Mouse (Mus musculus): ENCODE measurements around the gene Lonrf3. TPM values are rescaled to one million over a fixed set of nuclear protein-coding genes. Genes with fewer than 3 reads are reported as not detected.

Gene Lonrf3
- 0.63 and 0.83 TPM in 2 replicates for polyA plus RNA-seq (2014; fragmentation: Nextera tagmentation; extraction: Ambion mirVana)

GRCm38 (mm10) chrX:36328271-36329039 is at the start of gene Lonrf3:
Lonrf3 (plus strand) TSS chrX:36328353.
- peaks cover 12% of the 10 kb centered on the region for H3K27me3 ChIP-seq (ENCODE audit: control insufficient read depth, insufficient read depth, low read length)
- H3K9me3 ChIP-seq (ENCODE audit: control insufficient read depth, low read length), result no peaks in the 10 kb centered on the region
- 31% methylated on average over 65 of the region's 68 CpGs for WGBS
- peak within 1 kb of the TSS; percentile 45 for H3K4me3 ChIP-seq (replicated peaks; ENCODE audit: low read length)
- H3K4me1 ChIP-seq (replicated peaks; ENCODE audit: control insufficient read depth, insufficient read depth, low read length), result no peaks in the 10 kb centered on the region
- peak within 1 kb of the TSS; percentile 88 for H3K4me2 ChIP-seq (replicated peaks)
- DNase-seq (ENCODE audit: low spot score) (peak; percentile 62), ATAC-seq (ENCODE audit: low FRiP score) (peak; percentile 86)
- H3K36me3 ChIP-seq (replicated peaks; ENCODE audit: control insufficient read depth, insufficient read depth), result no peaks in the 10 kb centered on the region
- H3K27ac ChIP-seq, result no peak within 1 kb of the TSS
- no peak within 1 kb of the TSS for H3K9ac ChIP-seq

GRCm38 (mm10) chrX:36278750-36279149 is 49.4 kb upstream of the Lonrf3 start:
- H3K4me1 ChIP-seq (replicated peaks; ENCODE audit: control insufficient read depth, insufficient read depth, low read length), result no peaks in the 10 kb centered on the region
- H3K4me2 ChIP-seq (replicated peaks), result no peak overlapping the region
- WGBS, result 57% methylated on average over 1 of the region's 1 CpGs
- no peaks in the 10 kb centered on the region for H3K9me3 ChIP-seq (ENCODE audit: control insufficient read depth, low read length)
- ATAC-seq (ENCODE audit: low FRiP score) (no peak), DNase-seq (ENCODE audit: low spot score) (no peak)
- H3K27ac ChIP-seq, result no peak overlapping the region
- H3K27me3 ChIP-seq (ENCODE audit: control insufficient read depth, insufficient read depth, low read length), result no peaks in the 10 kb centered on the region
- H3K9ac ChIP-seq, result no peak overlapping the region
- H3K4me3 ChIP-seq (replicated peaks; ENCODE audit: low read length), result no peak overlapping the region
- H3K36me3 ChIP-seq (replicated peaks; ENCODE audit: control insufficient read depth, insufficient read depth), result no peaks in the 10 kb centered on the region

GRCm38 (mm10) chrX:36311420-36311819 is 16.7 kb upstream of the Lonrf3 start:
- Histone ChIP-seq H3K4me1 (replicated peaks; ENCODE audit: control insufficient read depth, insufficient read depth, low read length) (no peaks in the 10 kb centered on the region), H3K4me2 (replicated peaks) (no peak overlapping the region), H3K27me3 (ENCODE audit: control insufficient read depth, insufficient read depth, low read length) (no peaks in the 10 kb centered on the region), H3K9me3 (ENCODE audit: control insufficient read depth, low read length) (no peaks in the 10 kb centered on the region), H3K27ac (no peak overlapping the region), H3K9ac (no peak overlapping the region), H3K36me3 (replicated peaks; ENCODE audit: control insufficient read depth, insufficient read depth) (no peaks in the 10 kb centered on the region), H3K4me3 (replicated peaks; ENCODE audit: low read length) (no peak overlapping the region)
- no peak for DNase-seq (ENCODE audit: low spot score)
- 68% methylated on average over 3 of the region's 3 CpGs for WGBS
- no peak for ATAC-seq (ENCODE audit: low FRiP score)

- Histone ChIP-seq H3K4me3 (replicated peaks; ENCODE audit: low read length) (peak overlapping the region; percentile 45), H3K4me1 (replicated peaks; ENCODE audit: control insufficient read depth, insufficient read depth, low read length) (no peaks in the 10 kb centered on the region), H3K9me3 (ENCODE audit: control insufficient read depth, low read length) (no peaks in the 10 kb centered on the region), H3K36me3 (replicated peaks; ENCODE audit: control insufficient read depth, insufficient read depth) (no peaks in the 10 kb centered on the region), H3K4me2 (replicated peaks) (peak overlapping the region; percentile 88), H3K27ac (no peak overlapping the region), H3K27me3 (ENCODE audit: control insufficient read depth, insufficient read depth, low read length) (peaks cover 12% of the 10 kb centered on the region), H3K9ac (no peak overlapping the region)
- ATAC-seq (ENCODE audit: low FRiP score) (no peak), DNase-seq (ENCODE audit: low spot score) (no peak)
- WGBS, result 15% methylated on average over 20 of the region's 20 CpGs
Measured at GRCm38 (mm10) chrX:36327491-36328255, 480 bp upstream of the Lonrf3 start.

- no peaks in the 10 kb centered on the region for H3K36me3 ChIP-seq (replicated peaks; ENCODE audit: control insufficient read depth, insufficient read depth)
- H3K27ac ChIP-seq, result no peak overlapping the region
- peaks cover 12% of the 10 kb centered on the region for H3K27me3 ChIP-seq (ENCODE audit: control insufficient read depth, insufficient read depth, low read length)
- peak overlapping the region; percentile 45 for H3K4me3 ChIP-seq (replicated peaks; ENCODE audit: low read length)
- WGBS, result 23% methylated on average over 57 of the region's 66 CpGs
- no peak overlapping the region for H3K9ac ChIP-seq
- DNase-seq (ENCODE audit: low spot score) (no peak), ATAC-seq (ENCODE audit: low FRiP score) (no peak; the same call in 1 of the 2 replicates)
- H3K4me1 ChIP-seq (replicated peaks; ENCODE audit: control insufficient read depth, insufficient read depth, low read length), result no peaks in the 10 kb centered on the region
- H3K4me2 ChIP-seq (replicated peaks), result peak overlapping the region; percentile 88
- H3K9me3 ChIP-seq (ENCODE audit: control insufficient read depth, low read length), result no peaks in the 10 kb centered on the region
Measured at GRCm38 (mm10) chrX:36329040-36329649, 992 bp downstream of the Lonrf3 start.

- no peak for DNase-seq (ENCODE audit: low spot score)
- peak overlapping the region; percentile 31; the same call in 1 of the 2 replicates for H3K9ac ChIP-seq
- no peaks in the 10 kb centered on the region for H3K4me1 ChIP-seq (replicated peaks; ENCODE audit: control insufficient read depth, insufficient read depth, low read length)
- ATAC-seq (ENCODE audit: low FRiP score), result peak; percentile 41; the same call in 1 of the 2 replicates
- H3K4me3 ChIP-seq (replicated peaks; ENCODE audit: low read length), result peak overlapping the region; percentile 45
- 15% methylated on average over 29 of the region's 44 CpGs for WGBS
- no peaks in the 10 kb centered on the region for H3K36me3 ChIP-seq (replicated peaks; ENCODE audit: control insufficient read depth, insufficient read depth)
- peak overlapping the region; percentile 88 for H3K4me2 ChIP-seq (replicated peaks)
- peaks cover 12% of the 10 kb centered on the region for H3K27me3 ChIP-seq (ENCODE audit: control insufficient read depth, insufficient read depth, low read length)
- H3K9me3 ChIP-seq (ENCODE audit: control insufficient read depth, low read length), result no peaks in the 10 kb centered on the region
- H3K27ac ChIP-seq, result no peak overlapping the region
Measured at GRCm38 (mm10) chrX:36329849-36330411, 1.8 kb downstream of the Lonrf3 start.

- no peak overlapping the region for H3K27ac ChIP-seq
- H3K27me3 ChIP-seq (ENCODE audit: control insufficient read depth, insufficient read depth, low read length), result no peaks in the 10 kb centered on the region
- ATAC-seq (ENCODE audit: low FRiP score), result no peak
- H3K9me3 ChIP-seq (ENCODE audit: control insufficient read depth, low read length), result no peaks in the 10 kb centered on the region
- no peak overlapping the region for H3K9ac ChIP-seq
- H3K4me3 ChIP-seq (replicated peaks; ENCODE audit: low read length), result no peak overlapping the region
- H3K4me1 ChIP-seq (replicated peaks; ENCODE audit: control insufficient read depth, insufficient read depth, low read length), result no peaks in the 10 kb centered on the region
- H3K36me3 ChIP-seq (replicated peaks; ENCODE audit: control insufficient read depth, insufficient read depth), result no peaks in the 10 kb centered on the region
- 38% methylated on average over 3 of the region's 3 CpGs for WGBS
- H3K4me2 ChIP-seq (replicated peaks), result no peak overlapping the region
- DNase-seq (ENCODE audit: low spot score), result no peak
Measured at GRCm38 (mm10) chrX:36352446-36352845, 24.3 kb downstream of the Lonrf3 start.

- no peaks in the 10 kb centered on the region for H3K36me3 ChIP-seq (replicated peaks; ENCODE audit: control insufficient read depth, insufficient read depth)
- DNase-seq (ENCODE audit: low spot score), result no peak
- no peaks in the 10 kb centered on the region for H3K4me1 ChIP-seq (replicated peaks; ENCODE audit: control insufficient read depth, insufficient read depth, low read length)
- H3K27ac ChIP-seq, result no peak overlapping the region
- H3K9me3 ChIP-seq (ENCODE audit: control insufficient read depth, low read length), result no peaks in the 10 kb centered on the region
- no peak overlapping the region for H3K4me3 ChIP-seq (replicated peaks; ENCODE audit: low read length)
- H3K27me3 ChIP-seq (ENCODE audit: control insufficient read depth, insufficient read depth, low read length), result no peaks in the 10 kb centered on the region
- no peak for ATAC-seq (ENCODE audit: low FRiP score)
- H3K9ac ChIP-seq, result no peak overlapping the region
- H3K4me2 ChIP-seq (replicated peaks), result no peak overlapping the region
Measured at GRCm38 (mm10) chrX:36385340-36385739, 57.2 kb downstream of the Lonrf3 start.

- Histone ChIP-seq H3K4me3 (replicated peaks; ENCODE audit: low read length) (no peak overlapping the region), H3K36me3 (replicated peaks; ENCODE audit: control insufficient read depth, insufficient read depth) (no peaks in the 10 kb centered on the region), H3K4me2 (replicated peaks) (no peak overlapping the region), H3K9me3 (ENCODE audit: control insufficient read depth, low read length) (no peaks in the 10 kb centered on the region), H3K27ac (no peak overlapping the region), H3K27me3 (ENCODE audit: control insufficient read depth, insufficient read depth, low read length) (no peaks in the 10 kb centered on the region), H3K9ac (no peak overlapping the region), H3K4me1 (replicated peaks; ENCODE audit: control insufficient read depth, insufficient read depth, low read length) (no peaks in the 10 kb centered on the region)
- 54% methylated on average over 3 of the region's 3 CpGs for WGBS
- DNase-seq (ENCODE audit: low spot score) (no peak), ATAC-seq (ENCODE audit: low FRiP score) (no peak)
Measured at GRCm38 (mm10) chrX:36389971-36390370, 61.8 kb downstream of the Lonrf3 start.

Data from hindbrain, embryonic 14.5 days (tissue).